Mouse (Mus musculus): Measurements from ENCODE around the gene Zfp334.

DNA sequence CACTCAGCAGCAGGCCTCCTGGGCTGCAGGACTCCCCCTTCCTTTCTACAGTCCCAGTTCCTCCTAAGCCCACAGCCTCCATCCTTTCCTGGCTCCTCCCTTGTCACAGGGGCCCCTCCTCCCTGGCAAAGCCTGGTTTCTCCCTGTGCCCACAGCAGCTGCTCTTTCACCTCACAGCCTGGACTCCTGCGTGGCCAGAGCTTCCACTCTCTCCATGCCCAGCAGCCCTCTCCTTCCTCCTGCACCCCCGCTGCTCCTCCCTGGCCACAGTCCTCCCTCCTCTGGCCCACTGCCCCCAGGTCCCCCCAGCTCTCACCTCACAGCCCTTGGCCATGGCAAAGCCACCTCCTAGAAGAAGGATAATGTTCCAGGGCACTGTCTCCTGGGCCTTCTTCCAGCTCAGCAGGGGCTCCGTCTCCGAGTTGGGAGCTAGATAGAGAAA lies 31.6 kb upstream of the Zfp334 start:
- no peak for TF ChIP-seq CTCF (IDR thresholded peaks at IDR 0.05; ENCODE audit: low read depth)
- TF ChIP-seq EP300 (IDR thresholded peaks at IDR 0.05; ENCODE audit: low read depth), result no peak

Data from liver, embryonic 14.5 days (tissue).